Mouse (Mus musculus) urinary bladder, postnatal 36 days (tissue): Measurements from ENCODE around the gene Hfe2.

ENCODE experiments used
- DNase-seq, 2 experiments: peaks; one replicate each; pipeline ENCODE4 v3.0.0; 2022; ENCODE audit warnings: low spot score in 2 of 2, mixed read lengths in 1 of 2

The Hfe2 gene

DNA sequence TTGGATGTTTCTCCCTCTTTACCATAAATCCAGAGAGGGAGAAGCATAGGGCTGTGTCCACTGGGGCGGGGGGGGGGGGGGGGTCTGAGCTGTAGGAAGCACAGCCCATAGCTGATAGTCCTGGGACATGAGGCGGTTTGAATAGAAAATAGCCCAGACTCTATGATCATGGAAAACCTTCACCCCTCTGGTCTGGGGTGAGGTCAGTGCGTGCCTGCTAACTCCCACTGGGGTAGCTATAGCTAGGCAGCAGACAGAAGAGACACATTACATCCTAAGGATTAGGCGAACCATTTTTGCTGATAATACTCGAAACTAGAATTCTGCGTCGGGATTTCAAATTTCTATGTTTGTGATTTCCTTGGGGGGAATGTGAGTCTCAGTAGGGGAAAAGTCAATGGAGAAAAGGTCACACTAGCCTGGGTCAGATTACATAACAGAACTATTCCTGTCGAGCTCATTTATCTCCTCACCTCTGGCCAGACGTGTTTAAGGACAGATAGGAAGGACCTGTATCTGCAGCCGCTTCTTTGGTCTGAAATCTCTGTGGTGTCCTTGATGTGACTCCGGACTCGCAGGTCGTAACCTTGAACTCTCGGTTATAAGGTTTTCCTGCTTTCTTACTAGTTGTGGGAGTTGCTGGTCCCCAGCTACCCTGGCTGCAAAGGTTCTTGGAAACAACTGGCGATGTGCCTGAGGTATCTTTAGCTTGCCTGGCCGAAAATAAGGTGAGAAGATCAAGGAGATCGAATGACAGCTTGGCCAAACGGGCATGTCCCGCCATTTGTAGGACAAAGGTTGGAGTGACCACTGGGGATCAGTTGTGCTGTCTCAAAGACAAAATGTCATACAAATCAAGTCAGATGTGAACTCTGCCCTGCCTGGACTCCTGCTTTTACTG lies 48.9 kb downstream of the Hfe2 start:
- DNase-seq = no peak

DNA sequence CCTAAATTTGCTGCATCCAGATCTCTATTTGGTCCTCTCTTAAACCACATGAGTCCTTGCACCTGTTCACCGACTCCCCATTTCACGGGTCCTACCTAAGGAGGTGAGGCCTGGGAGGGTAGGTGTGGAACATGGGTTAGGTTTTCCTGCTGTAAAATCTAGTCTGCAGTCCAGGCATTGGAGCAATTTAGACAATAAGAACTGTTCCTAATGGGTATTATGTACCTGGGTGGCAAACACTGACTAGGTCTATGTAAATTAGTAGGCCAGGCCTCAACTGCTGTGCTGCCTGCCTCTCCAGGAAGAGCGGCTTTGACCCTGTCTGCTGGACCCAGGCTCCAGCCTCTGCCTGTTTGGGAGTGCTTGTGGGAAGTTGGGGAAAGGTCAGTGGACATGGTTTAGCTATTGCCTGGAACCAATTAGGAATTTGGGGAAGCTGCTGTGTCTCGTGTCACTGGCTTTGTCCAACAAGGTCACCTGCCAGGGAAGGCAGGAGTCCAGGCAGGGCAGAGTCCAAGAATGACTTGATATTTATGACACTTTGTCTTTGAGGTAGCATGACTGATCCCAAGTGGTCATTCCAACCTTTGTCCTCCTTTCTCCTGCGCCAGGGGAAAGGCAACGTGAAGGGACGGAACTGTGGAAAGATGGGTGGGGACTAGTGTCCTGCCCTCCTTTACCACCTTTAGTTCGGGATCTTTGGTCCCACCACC lies 50.5 kb downstream of the Hfe2 start:
- DNase-seq = peak in 1 of 2 experiments; percentile 82

DNA sequence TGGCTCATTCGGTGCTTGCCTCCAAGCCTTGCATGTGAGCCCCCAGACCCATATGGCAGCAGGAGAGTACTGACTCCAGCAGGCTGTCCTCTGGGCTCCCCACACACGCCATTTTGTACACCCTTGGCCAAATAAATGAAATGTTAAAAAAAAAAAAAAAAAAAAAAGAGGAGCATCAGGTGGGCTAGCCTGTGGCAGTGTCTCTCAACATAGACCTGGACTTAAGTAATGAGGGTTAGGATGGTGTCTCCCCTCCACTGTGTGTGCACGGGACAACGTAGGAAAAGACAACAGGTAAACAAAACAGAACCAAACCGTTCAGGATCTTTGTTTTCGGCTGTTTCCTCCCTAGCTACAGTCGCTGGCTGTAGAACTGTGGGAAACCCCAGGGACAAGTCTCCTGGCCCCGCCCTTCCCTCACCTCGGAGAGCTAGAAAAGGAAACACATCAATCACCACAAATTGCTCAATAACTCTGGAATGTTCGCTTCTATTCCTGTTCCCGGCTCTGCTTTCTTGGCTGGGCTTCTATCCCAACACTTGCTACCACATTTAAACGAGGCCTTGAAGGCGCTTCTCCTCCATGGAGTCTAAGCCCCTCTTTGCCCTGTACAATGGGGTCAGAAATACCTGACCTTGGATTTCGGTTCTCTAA lies 51.2 kb downstream of the Hfe2 start:
- DNase-seq = peak in 1 of 2 experiments; percentile 82

DNA sequence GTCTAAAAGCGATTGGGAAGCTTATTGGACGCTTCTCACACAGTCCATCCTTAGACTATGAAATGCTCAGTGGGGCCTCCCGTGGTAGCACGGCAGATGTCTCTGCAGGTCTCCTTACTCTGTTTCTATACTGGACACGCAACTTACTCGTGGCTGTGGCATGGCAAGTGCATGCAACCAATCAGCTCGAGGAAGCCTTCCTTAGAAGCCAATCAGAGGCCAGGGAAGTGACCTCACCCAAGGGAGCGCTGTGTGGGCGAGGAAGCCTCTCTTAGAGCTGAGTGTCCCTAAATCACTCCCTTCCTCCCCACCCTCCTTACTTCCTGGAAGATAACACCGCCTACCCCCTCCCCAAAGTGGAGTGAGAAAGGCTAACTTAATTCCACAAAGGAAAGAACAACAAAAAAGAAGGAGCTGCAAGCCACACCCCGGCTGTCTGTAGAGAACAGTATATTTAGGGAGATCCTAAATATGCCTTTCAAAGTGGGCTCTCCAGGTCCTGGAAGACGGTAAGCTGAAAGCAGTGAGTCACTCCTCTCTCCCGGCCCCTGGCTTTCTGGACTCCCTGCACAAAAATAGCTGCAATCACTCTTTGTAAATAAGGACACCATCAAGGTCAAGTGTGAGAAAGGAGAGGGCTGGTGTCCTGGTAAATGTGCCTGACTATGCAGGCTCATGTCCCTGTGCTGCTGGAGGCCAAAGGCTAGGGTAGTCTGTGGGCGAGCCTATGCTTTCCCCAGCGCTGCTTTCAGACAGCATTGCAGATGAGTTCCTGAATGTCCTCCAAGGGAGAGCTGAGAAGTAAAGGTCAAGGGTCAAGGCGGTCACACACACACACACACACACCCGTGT lies 51.9 kb downstream of the Hfe2 start, which contains the start of gene Gm16253:
Gm16253 (plus strand) TSS at position 295 of the 852 bp plus-strand sequence.
- peak; percentile 91 to 94 for DNase-seq

DNA sequence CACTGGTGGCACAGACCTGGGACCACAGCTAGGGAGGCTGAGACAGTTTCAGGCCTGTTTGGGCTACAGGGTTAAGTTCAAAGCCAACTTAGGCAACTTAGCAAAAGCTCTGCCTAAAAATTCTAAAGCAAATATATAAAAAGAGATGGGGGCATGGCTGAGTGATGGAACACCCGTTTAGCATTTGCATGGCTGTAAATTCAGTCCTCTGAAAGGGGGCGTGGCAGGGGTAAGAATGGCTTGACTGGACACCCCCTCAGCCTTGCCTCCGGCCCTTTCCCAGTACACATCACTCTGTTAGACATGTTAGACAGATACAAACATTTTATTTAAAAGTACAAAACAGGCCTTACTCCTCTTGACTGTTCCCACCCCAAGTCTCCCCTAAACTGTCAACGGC lies 52.6 kb downstream of the Hfe2 start:
- no peak for DNase-seq
